15 mouse cellular contexts compared by ENCODE assay signal in genomic region chr14:25521500-25521899, GRCm38 (mm10).
DNase-seq lines count a peak whose midpoint lies in the region; ATAC-seq lines count a peak whose summit lies in the region.
"Had no signal": no experiment of that assay in that cellular context is flagged by ENCODE, and none has a peak within 500 bp of the region (broad histone marks: within the 10 kb centered on the region; RNA-seq: fewer than 3 reads in every experiment).

No protein-coding gene starts in this region.

- no peak overlapping the region for H3K4me2 ChIP-seq in hindbrain, embryonic 16.5 days (ENCODE audit: low read length)
- H3K4me2 ChIP-seq in forebrain, embryonic 13.5 days: no peak overlapping the region
- H3K4me2 ChIP-seq in liver, embryonic 15.5 days: no peak overlapping the region
- H3K4me2 ChIP-seq: heart, embryonic 12.5 days; intestine, embryonic 15.5 days; limb, embryonic 13.5 days had no signal

- peaks cover 63% of the 10 kb centered on the region for H3K36me3 ChIP-seq in hindbrain, embryonic 10.5 days
- no peaks in the 10 kb centered on the region for H3K36me3 ChIP-seq in hindbrain, embryonic 16.5 days (ENCODE audit: control insufficient read depth, insufficient read depth, low read length)
- peaks cover 41% of the 10 kb centered on the region for H3K36me3 ChIP-seq in forebrain, embryonic 13.5 days (ENCODE audit: poor library complexity, severe bottlenecking)
- H3K36me3 ChIP-seq in liver, embryonic 15.5 days (replicated peaks): no peaks in the 10 kb centered on the region
- H3K36me3 ChIP-seq: intestine, embryonic 15.5 days had no signal

- intact Hi-C loops in left cerebral cortex, postnatal 25 days (cut with DNase I): no loop called here

- WGBS in hindbrain, embryonic 10.5 days: 83% methylated on average over 4 of the region's 4 CpGs
- 49% methylated on average over 4 of the region's 4 CpGs for WGBS in hindbrain, embryonic 16.5 days
- WGBS in forebrain, embryonic 13.5 days: 47% methylated on average over 4 of the region's 4 CpGs
- WGBS in liver, embryonic 15.5 days (ENCODE audit: insufficient replicate concordance): 71% methylated on average over 4 of the region's 4 CpGs

- H3K9ac ChIP-seq in hindbrain, embryonic 16.5 days (ENCODE audit: low read depth, low read length): no peak overlapping the region; the same call in 1 of the 2 replicates
- H3K9ac ChIP-seq in forebrain, embryonic 13.5 days: no peak overlapping the region
- H3K9ac ChIP-seq in liver, embryonic 15.5 days: no peak overlapping the region
- H3K9ac ChIP-seq: intestine, embryonic 15.5 days; limb, embryonic 13.5 days had no signal

- ATAC-seq in hindbrain, embryonic 16.5 days: no peak
- no peak for ATAC-seq in forebrain, embryonic 13.5 days
- ATAC-seq in liver, embryonic 15.5 days (ENCODE audit: insufficient read depth): no peak
- ATAC-seq in frontal cortex, adult (ENCODE audit: low TSS enrichment): no peak
- ATAC-seq: intestine, embryonic 15.5 days had no signal

- H3K4me1 ChIP-seq in hindbrain, embryonic 10.5 days (replicated peaks): peaks cover 98% of the 10 kb centered on the region
- H3K4me1 ChIP-seq in hindbrain, embryonic 16.5 days (ENCODE audit: control insufficient read depth, insufficient read depth, low read depth, low read length): peaks cover 45% of the 10 kb centered on the region
- H3K4me1 ChIP-seq in forebrain, embryonic 13.5 days: peaks cover 61% of the 10 kb centered on the region
- H3K4me1 ChIP-seq in liver, embryonic 15.5 days (replicated peaks): peaks cover 99% of the 10 kb centered on the region

- peak overlapping the region; percentile 79 for H3K27ac ChIP-seq in hindbrain, embryonic 10.5 days
- no peak overlapping the region for H3K27ac ChIP-seq in hindbrain, embryonic 16.5 days (ENCODE audit: low read depth, low read length)
- peak overlapping the region; percentile 54; the same call in 1 of the 2 replicates for H3K27ac ChIP-seq in forebrain, embryonic 13.5 days
- peak overlapping the region; percentile 78; the same call in 1 of the 2 replicates for H3K27ac ChIP-seq in liver, embryonic 15.5 days (replicated peaks)

- no peaks in the 10 kb centered on the region for H3K9me3 ChIP-seq in hindbrain, embryonic 10.5 days
- no peaks in the 10 kb centered on the region for H3K9me3 ChIP-seq in hindbrain, embryonic 16.5 days (ENCODE audit: control insufficient read depth, low read length)
- no peaks in the 10 kb centered on the region for H3K9me3 ChIP-seq in forebrain, embryonic 13.5 days (replicated peaks)
- no peaks in the 10 kb centered on the region for H3K9me3 ChIP-seq in liver, embryonic 15.5 days (replicated peaks)
- H3K9me3 ChIP-seq: heart, embryonic 12.5 days; intestine, embryonic 15.5 days; limb, embryonic 13.5 days had no signal

- no peaks in the 10 kb centered on the region for H3K27me3 ChIP-seq in hindbrain, embryonic 10.5 days (ENCODE audit: insufficient read depth, poor library complexity, severe bottlenecking)
- no peaks in the 10 kb centered on the region for H3K27me3 ChIP-seq in hindbrain, embryonic 16.5 days (replicated peaks; ENCODE audit: control insufficient read depth, insufficient read depth, low read length)
- H3K27me3 ChIP-seq in forebrain, embryonic 13.5 days: no peaks in the 10 kb centered on the region
- H3K27me3 ChIP-seq in liver, embryonic 15.5 days: no peaks in the 10 kb centered on the region
- H3K27me3 ChIP-seq: heart, embryonic 12.5 days; intestine, embryonic 15.5 days; limb, embryonic 13.5 days had no signal

- no peak overlapping the region for H3K4me3 ChIP-seq in hindbrain, embryonic 10.5 days
- H3K4me3 ChIP-seq in hindbrain, embryonic 16.5 days (ENCODE audit: low read length): no peak overlapping the region
- no peak overlapping the region for H3K4me3 ChIP-seq in forebrain, embryonic 13.5 days
- no peak overlapping the region for H3K4me3 ChIP-seq in liver, embryonic 15.5 days (replicated peaks)
- H3K4me3 ChIP-seq: heart, embryonic 12.5 days; intestine, embryonic 15.5 days; limb, embryonic 13.5 days had no signal

- peak; percentile 36 for DNase-seq in cerebellum, adult 11 months
- DNase-seq in cerebellum, postnatal 36 days: no peak
- no peak for DNase-seq in hindbrain, embryonic 10.5 days (ENCODE audit: low spot score)
- DNase-seq in left cerebral cortex, postnatal 25 days (ENCODE audit: low spot score in 2 of 2): no peak
- DNase-seq: adrenal gland, postnatal 10 days; kidney, postnatal 36 days; layer of hippocampus, postnatal 36 days; spleen, adult 18-20 months had no signal
